Comparison of ENCODE assay signal across 8 mouse cellular contexts in the genomic region with DNA sequence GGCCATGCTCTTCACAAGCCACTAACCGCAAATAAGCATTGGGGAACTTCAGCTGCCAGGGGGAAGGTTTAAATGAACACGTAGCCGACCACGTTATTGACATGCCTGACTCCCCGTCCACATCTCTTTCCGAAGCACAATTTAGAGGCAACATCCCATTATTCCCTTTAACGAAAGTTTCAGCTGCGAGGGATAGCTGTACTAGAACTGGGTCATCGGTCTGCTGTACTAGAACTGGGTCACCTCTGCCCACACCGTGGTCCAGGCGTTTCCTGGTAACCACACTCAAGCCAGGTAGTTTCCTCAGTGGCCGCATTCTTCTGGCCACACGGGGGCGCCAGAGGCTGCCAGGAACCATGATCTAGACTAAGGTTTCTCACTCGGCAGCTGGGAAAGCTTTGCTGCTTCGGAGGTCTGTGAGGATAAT. TPM values are rescaled to one million over a fixed set of nuclear protein-coding genes. Genes with fewer than 3 reads are reported as not detected.
A peak's percentile ranks its signal among the peaks of the same experiment; 100 is the strongest.
DNase-seq lines count a peak whose midpoint lies in the region; ATAC-seq lines count a peak whose summit lies in the region.

No protein-coding gene starts in this region.

- ATAC-seq in intestine, embryonic 15.5 days, result peak; percentile 61

- H3K4me3 ChIP-seq in intestine, embryonic 15.5 days (replicated peaks), result no peak overlapping the region

- no peak overlapping the region for H3K27ac ChIP-seq in intestine, embryonic 15.5 days

- WGBS in intestine, embryonic 15.5 days, result 5% methylated on average over 16 of the region's 16 CpGs

- no peaks in the 10 kb centered on the region for H3K27me3 ChIP-seq in intestine, embryonic 15.5 days (replicated peaks)

- H3K4me2 ChIP-seq in intestine, embryonic 15.5 days (replicated peaks), result peak overlapping the region; percentile 55

- peak; percentile 88 to 89 for DNase-seq in adrenal gland, adult 18-20 months (ENCODE audit: low spot score in 2 of 2)
- DNase-seq in embryo, embryonic 10.5 days (ENCODE audit: low spot score), result peak; percentile 93
- DNase-seq in gastrocnemius, postnatal 36 days, result peak; percentile 77 to 87
- peak; percentile 92 to 93 for DNase-seq in left cerebral cortex, postnatal 14 days (ENCODE audit: low spot score in 2 of 2)
- DNase-seq in mesoderm, embryonic 11.5 days (ENCODE audit: low read depth, low spot score), result peak; percentile 89
- peak; percentile 85 for DNase-seq in right cerebral cortex, postnatal 25 days
- DNase-seq in urinary bladder, postnatal 4 days (ENCODE audit: low spot score in 2 of 2), result peak; percentile 79 to 86

- H3K36me3 ChIP-seq in intestine, embryonic 15.5 days, result 0 out of 2 replicates have a peak, but pooled peaks cover 6% of the 10 kb centered on the region

- peaks cover 14% of the 10 kb centered on the region for H3K4me1 ChIP-seq in intestine, embryonic 15.5 days (replicated peaks)

- no peak overlapping the region for H3K9ac ChIP-seq in intestine, embryonic 15.5 days

- intact Hi-C loops in gastrocnemius, postnatal 36 days (cut with DNase I), result loop anchor here (2.0 kb wide), 1 partner anchor 106 kb away; no protein-coding TSS in a partner anchor
- intact Hi-C loops in left cerebral cortex, postnatal 14 days (cut with DNase I), result loop anchor here (5.0 kb wide), 2 partner anchors 53 to 108 kb away; partner anchors contain the start of gene Igfbp7

- no peaks in the 10 kb centered on the region for H3K9me3 ChIP-seq in intestine, embryonic 15.5 days

RNA-seq across cellular contexts. Expression of gene Polr2b, which starts 44.4 kb away (rescaled TPM):
- 10 to 100 TPM; 37.2 to 88.7 TPM for total RNA-seq in adrenal gland, adult 18-20 months (2021)
- total RNA-seq in gastrocnemius, postnatal 36 days (2021), result 10 to 100 TPM; 20.7 to 24.2 TPM
- 51.5 and 55.9 TPM in 2 replicates for polyA plus RNA-seq in intestine, embryonic 15.5 days (2015; fragmentation: Nextera tagmentation; extraction: Ambion mirVana)
- 10 to 100 TPM; 46.6 to 51.7 TPM for total RNA-seq in left cerebral cortex, postnatal 14 days (2021)

RNA-seq across cellular contexts. Expression of gene Noa1, which starts 44.5 kb away (rescaled TPM):
- 10 to 100 TPM; 22.5 to 25.9 TPM for total RNA-seq in adrenal gland, adult 18-20 months (2021)
- 10 to 100 TPM; 15.1 to 17.9 TPM for total RNA-seq in gastrocnemius, postnatal 36 days (2021)
- 35.3 and 35.4 TPM in 2 replicates for polyA plus RNA-seq in intestine, embryonic 15.5 days (2015; fragmentation: Nextera tagmentation; extraction: Ambion mirVana)
- 10 to 100 TPM; 22.8 to 24.6 TPM for total RNA-seq in left cerebral cortex, postnatal 14 days (2021)

RNA-seq across cellular contexts. Expression of gene Igfbp7, which starts 53.5 kb away (rescaled TPM):
- 100 to 1,000 TPM; 513 to 592 TPM for total RNA-seq in adrenal gland, adult 18-20 months (2021)
- 100 to 1,000 TPM in 1 of 2 experiments, 10 to 100 TPM in 1; 90.8 to 112 TPM for total RNA-seq in gastrocnemius, postnatal 36 days (2021)
- polyA plus RNA-seq in intestine, embryonic 15.5 days (2015; fragmentation: Nextera tagmentation; extraction: Ambion mirVana), result 87.4 and 92.5 TPM in 2 replicates
- 10 to 100 TPM; 66.5 to 70.9 TPM for total RNA-seq in left cerebral cortex, postnatal 14 days (2021)

Comparison
In these comparisons a context has a peak if more than half of its experiments do, and no peak if none do; other contexts are left out.
1. RNA of gene Igfbp7, which starts 53.5 kb away (total RNA-seq): 513 to 592 TPM in adrenal gland, adult 18-20 months; 90.8 to 112 TPM in gastrocnemius, postnatal 36 days and 66.5 to 70.9 TPM in left cerebral cortex, postnatal 14 days; every median in the first group is over 4 times any median in the second.
2. Peak in every context shown above with its lines, with median percentiles within 50 percentile points of each other: DNase-seq.